Mouse (Mus musculus) lung, postnatal 25 days (tissue): ENCODE measurements at regions not wholly inside any gene's neighbourhood (a gene's known extent, or its start where the extent isn't known, plus 50 kb on each side); places are given as distances from the start of the nearest gene placed in this dataset.
"Not testable (repeated sequence)": the region's sequence is repeated elsewhere in the genome, so short reads cannot be mapped to it uniquely, and the experiment has no call there.

Experiments
- DNase-seq: peaks from one replicate; pipeline ENCODE4 v3.0.0; 2022; ENCODE audit warnings: low spot score

DNA sequence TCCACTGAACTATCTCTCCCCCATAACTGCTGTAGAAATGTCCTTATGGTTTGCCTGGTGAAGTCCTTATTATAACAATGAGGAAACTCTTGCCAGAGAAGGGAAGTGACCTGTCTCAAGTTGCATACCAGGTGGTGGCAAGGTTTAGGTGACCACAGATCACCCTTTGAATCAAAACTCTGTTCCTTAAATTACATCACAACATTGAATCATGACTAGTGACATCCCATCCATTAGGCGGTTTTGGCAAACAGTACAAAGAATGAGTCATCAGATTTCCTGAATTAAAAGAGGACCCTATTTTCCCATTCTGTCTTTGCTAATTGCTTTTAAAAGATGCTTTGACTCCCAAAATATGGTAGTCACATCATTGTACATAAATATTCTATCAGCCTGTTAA is 168.5 kb upstream of the Pgr start:
- no peak for DNase-seq

DNA sequence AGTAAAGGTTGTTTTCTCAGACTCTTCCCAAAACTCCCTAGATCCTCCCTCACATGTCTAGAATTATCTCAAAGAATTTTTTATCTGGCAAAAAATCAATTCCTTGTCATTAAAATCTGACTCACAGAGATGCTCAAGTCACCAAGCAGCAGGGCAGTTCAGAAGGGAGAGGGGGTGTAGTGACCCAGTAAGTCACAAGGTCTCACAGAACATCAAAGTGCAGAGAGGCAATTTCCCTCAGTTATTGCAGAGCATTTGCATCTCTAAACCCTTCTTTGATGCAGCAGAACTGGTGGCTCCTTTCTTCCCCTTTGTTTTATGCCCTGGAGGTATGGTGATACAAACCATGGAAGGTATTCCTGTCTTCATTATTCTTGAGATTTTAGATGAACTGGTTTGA is 166.1 kb upstream of the Pgr start:
- no peak for DNase-seq

DNA sequence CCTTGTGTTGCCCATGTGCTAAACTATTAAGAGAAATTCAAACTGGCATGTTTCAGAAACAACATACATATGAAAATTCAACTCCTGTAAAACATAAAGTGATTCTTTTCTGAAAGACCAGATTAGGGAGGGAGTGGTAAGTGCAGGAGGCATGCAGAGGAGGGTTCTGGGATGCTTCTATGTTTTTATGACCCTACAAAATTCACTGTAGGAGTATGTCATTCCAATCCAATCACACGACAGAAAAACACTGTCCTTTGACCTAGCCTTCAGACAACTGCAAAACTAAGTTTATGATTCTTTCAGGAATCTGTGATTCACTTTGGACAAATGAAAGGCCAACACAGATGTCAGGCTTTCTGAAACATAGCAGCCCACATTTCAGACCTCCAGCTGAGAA is 159.4 kb upstream of the Pgr start:
- no peak for DNase-seq

DNA sequence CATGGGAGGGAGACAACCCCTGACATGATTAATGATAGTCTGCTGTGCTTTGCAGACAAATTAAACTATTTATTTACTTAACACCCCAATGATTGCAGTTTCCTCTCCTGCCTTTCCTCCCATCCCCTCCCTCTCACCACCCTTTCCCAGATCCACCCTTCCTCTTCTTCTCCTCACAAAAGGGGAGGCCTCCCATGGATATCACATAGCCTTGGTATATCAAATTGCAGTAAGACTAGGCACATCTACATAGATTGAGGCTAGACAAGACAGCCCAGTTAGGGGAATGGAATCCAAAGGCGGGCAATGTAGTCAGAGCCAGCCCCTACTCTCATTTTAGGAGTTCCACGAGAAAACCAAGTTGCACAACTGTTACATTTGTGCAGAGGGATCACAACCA is 149.8 kb upstream of the Pgr start:
- no peak for DNase-seq

DNA sequence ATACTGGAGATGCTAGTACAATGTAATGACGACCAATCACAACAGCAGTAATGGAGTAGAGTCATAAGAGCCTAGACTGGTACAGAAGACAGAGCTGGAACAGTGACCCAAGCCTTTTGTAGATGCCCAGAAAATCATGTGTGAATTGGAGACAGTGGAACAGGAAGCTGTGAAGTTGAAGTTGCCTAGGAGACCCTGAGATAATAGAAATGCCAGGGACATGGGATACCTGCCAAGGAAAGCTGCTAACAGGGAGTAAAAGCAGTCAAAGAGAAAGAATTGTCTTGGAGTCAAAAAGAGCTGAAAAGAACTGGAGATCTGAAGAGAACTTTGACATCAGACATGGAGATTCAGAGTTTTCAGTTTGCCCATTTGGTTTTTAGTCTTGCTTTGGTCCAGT is 138.8 kb upstream of the Pgr start:
- no peak for DNase-seq

DNA sequence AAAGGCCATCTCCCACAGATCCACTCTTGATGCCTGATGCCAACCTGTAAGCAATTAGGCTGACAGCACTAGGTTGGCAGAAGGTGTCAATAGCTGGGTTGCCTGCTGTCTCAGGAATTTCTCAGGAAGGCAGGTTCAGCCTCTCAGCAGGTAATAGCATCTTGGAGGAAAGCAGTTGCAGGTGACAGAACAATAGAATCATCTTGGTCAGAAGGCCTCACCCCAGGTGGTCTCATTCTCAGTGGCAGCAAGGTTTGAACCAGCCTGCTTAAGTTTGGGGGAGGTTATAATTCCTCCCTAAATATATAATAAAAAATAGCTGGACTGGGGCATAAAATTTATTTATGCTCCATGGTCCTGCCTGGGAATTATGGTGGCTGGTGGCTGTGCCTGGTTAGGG is 130.2 kb upstream of the Pgr start:
- DNase-seq = not testable (repeated sequence)

DNA sequence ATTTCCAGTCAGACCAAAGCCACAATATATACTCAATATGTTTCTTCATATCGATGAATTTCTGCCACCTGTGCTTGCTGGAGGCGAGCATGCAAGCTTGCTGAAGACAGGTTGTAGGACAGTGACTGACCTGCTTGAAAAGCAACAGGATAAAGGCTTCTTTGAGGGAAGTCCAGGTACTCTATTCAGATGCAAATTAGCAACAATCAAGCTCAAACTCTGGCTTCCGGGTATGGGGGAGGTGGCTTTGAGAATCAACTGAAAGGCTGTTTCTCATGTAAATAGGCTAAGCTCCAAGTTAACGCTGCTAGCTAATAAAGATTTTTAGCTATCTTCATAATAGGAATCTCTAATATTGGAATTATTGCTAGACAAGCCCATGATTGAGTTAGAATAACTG is 129.6 kb upstream of the Pgr start:
- DNase-seq = no peak

DNA sequence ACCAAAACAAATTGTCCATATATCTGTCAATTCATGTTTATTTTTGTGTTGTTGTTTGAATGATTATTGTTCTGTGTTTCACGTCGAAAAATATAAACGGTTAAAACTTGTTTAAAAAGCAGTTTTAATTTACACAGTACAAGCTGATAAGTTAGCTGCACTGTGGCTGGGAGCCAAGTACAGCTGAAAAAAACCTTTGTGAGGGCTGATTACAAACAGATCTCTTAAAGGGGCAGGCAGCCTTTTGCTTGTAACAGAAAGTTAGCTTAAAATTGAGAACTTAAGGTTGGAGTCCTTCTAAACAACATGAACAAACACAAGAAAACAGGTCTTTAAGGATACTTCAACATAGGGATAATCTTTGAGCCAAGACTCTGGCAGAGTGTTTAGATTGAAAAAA is 118.3 kb upstream of the Pgr start:
- not testable (repeated sequence) for DNase-seq

DNA sequence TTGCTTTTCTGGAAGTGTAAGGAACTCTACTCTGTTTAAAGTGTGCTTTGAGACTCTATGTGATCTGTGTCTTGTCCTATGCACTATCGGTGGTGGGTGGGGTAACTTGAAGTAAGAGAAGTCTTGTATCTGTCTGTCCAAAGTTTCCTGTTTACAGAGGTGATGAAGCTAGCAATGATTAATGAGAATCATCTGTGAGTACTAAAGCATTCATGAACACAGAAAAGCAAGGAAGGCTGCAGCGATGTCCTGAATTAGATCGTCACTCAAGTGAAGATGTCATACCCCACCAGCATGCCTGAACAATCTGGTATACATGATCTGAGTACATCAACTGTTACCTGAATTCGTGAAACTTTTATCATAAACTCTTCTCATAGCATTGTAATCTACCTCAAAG is 85.4 kb upstream of the Pgr start:
- no peak for DNase-seq

DNA sequence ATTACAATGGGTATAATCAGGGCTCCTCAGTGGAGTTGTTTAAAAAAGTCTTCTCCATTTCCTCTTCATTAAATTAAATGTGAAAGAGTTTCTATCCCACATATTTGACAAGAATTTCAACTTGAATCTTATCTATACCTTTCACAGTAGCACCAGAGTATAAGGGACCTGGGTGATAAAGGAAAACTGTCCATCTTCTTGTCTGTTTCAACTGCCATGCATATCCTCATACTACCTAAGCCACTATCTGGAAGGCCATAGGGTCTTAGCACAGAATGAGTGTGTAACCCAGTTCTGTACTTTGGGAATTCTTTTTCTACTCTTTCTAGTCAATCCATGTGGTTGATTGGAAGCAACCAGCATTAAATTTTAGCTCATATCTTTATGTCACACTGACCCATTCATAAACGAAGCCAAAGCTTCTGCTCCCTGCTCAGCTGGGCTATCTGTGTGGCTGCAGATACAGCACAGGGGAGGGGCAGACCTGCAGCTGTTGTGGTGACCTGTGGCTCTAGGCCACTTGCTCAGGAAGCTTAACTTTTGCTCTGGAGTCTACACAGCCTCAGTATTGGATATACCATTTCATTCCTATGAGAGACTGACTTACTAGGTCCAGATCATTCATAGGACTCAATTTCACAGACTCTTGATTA is 75.8 kb upstream of the Pgr start:
- no peak for DNase-seq

DNA sequence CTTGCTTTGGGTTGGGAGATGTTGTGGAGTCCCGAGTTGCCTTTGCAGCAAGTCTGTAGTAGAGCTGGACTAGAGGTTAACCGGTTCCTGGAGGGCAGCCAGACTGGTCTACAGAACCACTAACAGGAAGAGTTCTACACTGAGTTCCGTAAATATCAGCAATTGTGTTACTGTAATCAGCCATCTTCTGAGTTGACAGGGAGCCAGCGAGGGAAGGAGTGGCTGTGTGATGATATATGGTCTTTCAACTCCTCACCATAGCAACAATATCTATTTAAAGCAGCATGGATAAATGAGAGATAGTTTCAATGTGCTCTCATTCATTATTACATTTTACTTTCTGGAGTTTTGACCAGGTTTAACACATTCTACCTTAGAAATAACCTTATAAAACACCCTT is 67.5 kb upstream of the Pgr start:
- DNase-seq = peak; percentile 45

DNA sequence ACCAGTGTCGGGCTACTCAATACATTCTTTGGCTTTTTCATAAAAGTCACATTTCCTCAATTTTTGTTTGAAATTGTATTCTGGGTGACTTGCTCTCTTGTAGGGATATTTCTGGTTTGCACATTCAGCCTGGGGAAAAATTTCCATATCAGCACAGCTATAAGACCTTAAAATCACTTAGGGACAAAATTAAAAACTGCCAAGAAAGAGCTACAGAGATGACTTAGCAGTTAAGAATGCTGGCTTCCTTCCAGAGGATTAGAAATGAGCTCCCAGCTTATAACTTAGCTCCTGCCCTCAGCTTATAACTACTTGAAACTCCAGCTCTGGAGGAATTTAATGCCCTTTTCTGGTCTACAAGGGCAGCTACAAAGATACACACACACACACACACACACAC is 62.6 kb upstream of the Pgr start:
- no peak for DNase-seq

DNA sequence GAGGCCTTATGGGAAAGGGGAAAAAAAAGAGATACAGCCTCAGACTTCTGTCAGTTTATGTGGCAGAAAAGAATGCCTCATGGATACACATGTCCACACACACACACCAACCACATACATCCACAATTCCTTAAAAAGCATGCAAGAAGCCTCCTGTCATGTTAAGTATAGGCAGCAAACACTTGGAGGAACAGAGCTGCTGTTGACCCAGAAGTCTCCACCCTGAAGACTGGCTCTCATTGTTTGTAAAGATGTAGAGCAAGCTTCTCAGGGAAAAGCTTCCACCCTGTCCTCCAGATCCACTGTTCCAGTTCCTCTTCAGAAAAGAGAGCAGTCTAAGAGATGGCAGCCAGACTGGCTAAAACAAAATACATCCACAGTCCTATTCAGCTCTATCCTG is 61.3 kb upstream of the Pgr start:
- DNase-seq = no peak

DNA sequence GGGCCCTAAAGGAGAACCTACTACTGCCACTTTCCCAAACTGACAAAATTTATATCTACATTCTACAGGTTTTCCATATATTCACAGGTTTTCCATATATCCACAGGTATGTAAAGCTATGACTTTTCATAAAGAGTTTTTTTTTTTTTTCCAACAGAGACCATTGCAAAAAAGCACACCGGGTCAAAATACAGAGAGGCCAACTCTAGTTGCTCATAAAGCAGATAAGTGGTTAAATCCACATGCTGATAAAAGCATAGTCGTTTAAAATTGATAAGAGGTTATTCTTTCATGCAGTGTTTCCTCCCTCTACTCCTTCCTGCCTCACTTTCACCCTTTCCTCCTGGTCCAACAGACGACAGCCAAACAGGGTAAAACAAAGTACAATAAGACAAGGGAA is 60.7 kb upstream of the Pgr start:
- DNase-seq = no peak
